Mouse (Mus musculus) gastrocnemius, postnatal 14 days (tissue): ENCODE measurements at regions not wholly inside any gene's neighbourhood (a gene's known extent, or its start where the extent isn't known, plus 50 kb on each side); places are given as distances from the start of the nearest gene placed in this dataset.

Source experiments
- DNase-seq: peaks from one replicate; pipeline ENCODE4 v3.0.0; 2021; ENCODE audit warnings: mixed read lengths
- intact Hi-C: fragments of 180-260 bp; cut with DNase I; formaldehyde crosslinking; loops from one replicate; pipeline ENCODE4 v1.15.1; 2025; ENCODE audit warnings: low total_unique reads

- intact Hi-C loops: no loop called here
- DNase-seq: no peak
These were observed 635.2 kb downstream of the Gm597 start for GRCm38 (mm10) chr1:28144824-28145223.

DNA sequence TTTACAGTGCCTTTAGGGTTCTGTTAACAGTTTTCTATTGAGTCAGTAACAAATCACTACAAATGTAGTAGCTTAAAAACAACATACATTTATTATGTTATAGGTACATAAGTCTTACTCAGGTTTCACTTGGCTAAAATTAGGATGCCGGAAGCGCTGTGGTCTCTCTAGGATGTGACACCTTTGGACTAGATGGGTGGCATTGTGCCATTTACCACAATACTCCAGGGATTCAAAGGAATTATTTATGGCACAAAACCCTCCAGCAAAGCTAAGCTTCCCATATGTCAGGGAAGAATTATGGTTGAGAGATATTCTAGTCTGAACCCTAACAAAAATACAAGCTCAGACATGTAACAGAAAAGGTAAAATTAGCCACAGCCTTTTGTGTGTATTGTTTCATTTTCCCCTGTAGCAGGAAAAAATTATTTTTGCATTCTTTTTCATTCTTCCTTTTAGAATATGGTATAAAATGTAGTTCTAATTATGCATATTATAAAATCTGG, 678.0 kb downstream of the Gm597 start:
- no peak for DNase-seq
- intact Hi-C loops: no loop called here

GRCm38 (mm10) chr1:28084456-28084855, 695.6 kb downstream of the Gm597 start:
- intact Hi-C loops: no loop called here
- no peak for DNase-seq

DNA sequence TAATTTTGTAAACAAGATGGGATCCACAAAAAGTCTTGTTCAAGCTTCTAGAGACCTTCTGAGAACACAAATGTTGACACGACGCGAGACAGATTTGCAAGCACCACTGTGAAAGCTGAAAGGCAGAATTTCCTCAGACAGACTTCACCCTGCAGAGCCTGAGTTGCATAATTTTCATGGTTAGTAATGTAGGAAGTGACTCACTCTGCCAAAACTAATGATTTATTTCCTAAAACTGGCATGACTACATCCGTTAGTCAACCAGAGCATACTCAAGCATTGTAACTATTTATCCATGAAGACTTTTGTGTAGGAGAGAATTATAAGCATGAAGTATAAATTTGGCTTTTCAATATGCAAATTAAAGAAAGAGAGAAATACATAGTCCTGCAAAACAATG, 726.1 kb downstream of the Gm597 start:
- intact Hi-C loops: no loop called here
- DNase-seq: no peak

- no peak for DNase-seq
- intact Hi-C loops: no loop called here
These were observed 732.1 kb downstream of the Gm597 start for GRCm38 (mm10) chr1:28047964-28048363.

- no peak for DNase-seq
- intact Hi-C loops: no loop called here
These were observed 732.7 kb downstream of the Gm597 start for GRCm38 (mm10) chr1:28047379-28047778.

DNA sequence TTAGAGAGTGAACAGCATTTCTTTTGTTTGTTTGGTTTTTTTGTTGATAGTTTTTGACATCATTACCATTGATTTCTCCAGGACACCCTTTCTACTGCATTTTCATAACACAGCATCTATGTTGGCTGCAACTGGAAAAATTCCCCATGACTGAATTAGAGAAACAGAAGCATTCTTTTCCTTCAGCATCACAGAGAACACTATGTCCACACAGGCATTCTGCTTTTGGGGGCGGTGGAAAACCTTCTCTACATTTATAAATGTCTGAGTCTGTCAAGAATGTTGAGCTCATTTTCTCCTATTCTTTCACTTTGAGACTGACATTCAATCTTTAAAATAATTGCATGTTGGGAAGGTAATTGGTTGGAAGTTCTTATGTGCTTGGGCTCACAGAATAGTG, 734.4 kb downstream of the Gm597 start:
- intact Hi-C loops: no loop called here
- DNase-seq: no peak

- DNase-seq: no peak
- intact Hi-C loops: loop anchor here (5.0 kb wide), 1 partner anchor 42 kb away; no protein-coding TSS in a partner anchor
These were observed 754.3 kb downstream of the Gm597 start for GRCm38 (mm10) chr1:28025720-28026119.

DNA sequence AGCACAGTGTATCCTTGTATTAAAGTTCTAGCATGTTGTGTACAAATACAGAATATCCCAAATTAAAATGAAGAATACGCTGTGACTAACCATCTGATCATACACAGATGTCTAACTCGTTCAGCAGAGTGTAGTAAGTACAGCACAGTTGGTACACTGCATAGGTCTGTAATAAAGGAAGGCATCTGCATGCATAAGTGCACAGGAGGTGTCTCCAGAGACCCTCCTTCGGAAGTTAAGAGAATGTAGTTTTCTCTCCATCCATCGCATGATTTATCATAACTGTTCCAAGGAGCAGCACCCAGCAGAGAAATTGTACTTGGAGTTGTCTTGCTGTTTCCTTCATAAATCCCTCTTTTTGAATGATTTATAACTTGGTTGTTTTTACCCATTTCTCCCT, 781.6 kb downstream of the Gm597 start:
- DNase-seq: no peak
- intact Hi-C loops: no loop called here

GRCm38 (mm10) chr1:27963369-27963768, 816.7 kb downstream of the Gm597 start:
- no peak for DNase-seq
- intact Hi-C loops: no loop called here
